Mouse (Mus musculus): ENCODE data around the gene Lpcat2.

Lpcat2 gene

DNA sequence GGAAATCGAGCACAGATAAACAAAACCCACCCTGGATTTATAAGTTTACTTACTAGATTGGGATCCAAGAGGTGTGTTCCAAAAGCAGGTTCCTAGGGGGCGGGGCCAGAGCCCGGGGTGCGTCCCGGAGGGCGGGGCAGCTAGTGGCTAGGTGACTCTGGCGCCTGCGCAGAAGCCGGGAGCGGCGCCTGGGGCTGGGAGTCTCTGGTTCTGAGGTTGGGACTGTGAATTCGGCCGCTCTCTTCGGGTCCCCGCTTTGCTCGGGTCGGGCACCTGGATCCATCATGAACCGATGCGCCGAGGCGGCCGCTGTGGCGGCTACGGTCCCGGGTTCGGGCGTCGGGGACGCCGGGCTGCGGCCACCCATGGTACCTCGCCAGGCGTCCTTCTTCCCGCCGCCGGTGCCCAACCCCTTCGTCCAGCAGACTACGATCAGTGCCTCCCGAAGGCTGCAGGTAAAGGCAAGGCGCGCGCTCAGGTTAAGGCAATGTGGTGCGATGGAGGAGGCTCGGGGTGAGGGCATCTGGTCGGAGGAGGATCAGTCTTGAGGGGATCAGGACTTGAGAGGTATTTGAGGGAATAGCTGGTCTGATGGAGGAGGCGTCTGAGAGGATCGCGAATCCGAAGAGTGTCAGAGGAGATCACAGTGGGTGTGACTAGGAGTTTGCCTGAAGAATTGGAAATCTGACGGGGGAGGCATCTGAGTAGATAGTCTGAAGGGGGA lies at the start of gene Lpcat2:
Gene Lpcat2 (plus strand): TSS at position 169 of the 724 bp plus-strand sequence.
- peak; percentile 89 for DNase-seq (ENCODE audit: low read depth, low spot score)

DNA sequence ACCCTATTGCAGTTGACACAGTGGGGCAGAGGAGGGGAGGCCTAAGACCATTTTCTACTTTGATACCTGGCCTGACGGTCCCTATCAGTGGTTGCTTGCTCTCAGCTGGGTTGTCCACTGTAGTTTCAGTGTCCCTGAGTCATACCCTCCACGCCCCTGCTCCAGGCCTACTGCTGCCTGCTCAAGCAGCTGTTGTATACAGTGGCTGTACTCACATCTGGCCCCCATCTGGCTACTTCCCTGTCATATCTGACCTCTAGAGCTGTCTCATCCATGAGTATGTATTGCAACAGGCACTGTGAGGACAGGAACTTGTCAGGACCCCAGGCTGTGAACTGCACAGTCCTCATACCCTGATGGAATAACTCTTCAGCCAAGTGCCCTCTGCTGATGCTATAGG lies 42.4 kb upstream of the Lpcat2 start:
- DNase-seq (ENCODE audit: low read depth, low spot score): no peak

DNA sequence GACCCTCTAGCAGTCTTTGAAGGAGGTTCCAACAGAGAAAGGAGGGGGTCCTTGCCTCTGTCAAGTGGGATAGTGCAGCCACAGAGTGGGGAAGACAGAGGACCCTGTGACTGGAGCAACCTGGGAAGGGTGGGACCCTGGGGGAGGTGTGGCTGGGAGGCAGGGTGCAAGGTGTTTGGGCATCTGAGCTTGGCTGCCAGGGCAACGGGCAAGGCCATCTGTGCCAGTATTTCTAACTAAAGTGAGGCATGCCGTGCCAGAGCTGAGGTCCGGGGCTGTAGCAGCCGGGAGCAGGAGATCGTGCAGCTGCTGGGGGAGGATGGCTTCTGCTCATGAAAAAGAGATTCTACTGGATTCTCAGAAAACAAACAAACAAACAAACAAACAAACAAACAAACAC lies 39.5 kb upstream of the Lpcat2 start:
- DNase-seq (ENCODE audit: low read depth, low spot score): no peak

DNA sequence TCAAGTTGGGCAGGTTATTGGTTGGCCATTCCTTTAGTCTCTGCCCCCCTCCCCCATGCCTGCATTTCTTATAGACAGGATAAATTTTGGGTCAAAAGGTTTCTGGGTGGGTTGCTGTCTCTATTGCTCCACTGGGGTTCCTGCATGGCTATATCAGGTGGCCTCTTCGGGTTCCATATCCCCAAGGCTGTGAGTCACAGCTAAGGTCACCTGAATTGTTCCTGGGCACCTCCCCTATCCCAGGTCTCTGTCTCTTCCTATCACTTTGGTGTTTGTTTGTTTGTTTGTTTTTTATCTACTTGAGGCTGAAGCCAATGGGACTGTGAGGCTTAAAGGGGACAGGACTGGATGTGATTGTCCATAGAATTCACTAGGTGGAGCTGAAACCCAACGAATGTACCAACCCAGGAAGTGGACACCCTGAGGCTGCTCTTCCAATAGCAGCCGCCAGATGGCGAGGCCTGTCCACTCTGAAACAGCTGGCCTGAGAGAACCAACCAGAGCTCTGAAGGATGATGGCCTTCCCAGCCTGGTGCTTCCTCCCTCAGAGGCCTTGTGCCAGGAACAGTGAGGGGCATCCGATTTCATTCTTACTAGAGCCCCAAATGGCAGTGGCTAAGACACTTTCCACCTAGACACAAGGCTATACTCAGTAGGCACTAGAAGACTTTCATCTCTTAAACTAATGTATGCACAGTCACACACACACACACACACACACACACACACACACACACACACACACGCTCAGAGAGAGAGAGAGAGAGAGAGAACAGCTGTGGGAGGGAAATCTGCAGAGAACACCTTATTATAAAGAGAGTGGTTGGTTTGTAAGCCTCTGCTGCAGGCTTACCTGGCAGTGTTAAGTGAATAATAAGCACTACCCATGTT lies 37.0 kb upstream of the Lpcat2 start:
- peak; percentile 82 for DNase-seq (ENCODE audit: low read depth, low spot score)

DNA sequence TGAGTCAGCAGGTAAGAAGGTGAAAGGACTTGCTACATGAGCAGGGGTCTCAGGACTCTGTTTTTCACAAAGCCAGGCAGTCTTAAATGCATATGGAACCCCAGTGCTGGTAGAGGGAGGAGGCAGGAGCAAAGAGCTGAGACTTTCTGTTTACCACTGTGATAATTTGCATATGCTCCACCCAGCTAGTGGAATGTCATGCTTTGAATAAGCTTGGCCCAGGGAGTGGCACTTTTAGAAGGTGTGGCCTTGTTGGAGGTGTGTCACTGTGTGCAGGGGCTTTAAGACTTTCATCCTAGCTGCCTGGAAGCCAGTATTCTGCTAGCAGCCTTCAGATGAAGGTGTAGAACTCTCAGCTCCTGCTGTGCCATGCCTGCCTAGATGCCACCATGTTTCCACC lies 34.0 kb upstream of the Lpcat2 start:
- DNase-seq (ENCODE audit: low read depth, low spot score): peak; percentile 96

DNA sequence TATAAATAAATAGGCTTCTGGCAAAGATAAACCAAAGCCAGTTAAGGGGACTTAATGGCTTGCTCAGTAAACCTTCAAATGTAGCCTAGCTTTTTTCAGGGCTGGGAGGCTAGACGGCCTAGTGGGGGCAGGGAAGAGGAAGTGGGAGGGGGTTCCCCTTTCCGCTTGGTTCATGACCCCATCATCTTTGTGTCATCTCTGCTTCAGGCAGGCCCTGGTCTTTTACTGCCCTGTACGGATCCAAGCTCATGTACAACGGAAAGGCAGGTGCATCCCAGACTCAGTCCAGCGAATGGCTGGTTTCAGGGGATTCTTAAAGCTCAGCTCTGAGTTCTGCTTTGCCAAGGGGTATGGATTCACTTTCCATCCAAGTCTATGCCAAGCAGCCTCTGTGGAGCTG lies 32.8 kb upstream of the Lpcat2 start:
- no peak for DNase-seq (ENCODE audit: low read depth, low spot score)

DNA sequence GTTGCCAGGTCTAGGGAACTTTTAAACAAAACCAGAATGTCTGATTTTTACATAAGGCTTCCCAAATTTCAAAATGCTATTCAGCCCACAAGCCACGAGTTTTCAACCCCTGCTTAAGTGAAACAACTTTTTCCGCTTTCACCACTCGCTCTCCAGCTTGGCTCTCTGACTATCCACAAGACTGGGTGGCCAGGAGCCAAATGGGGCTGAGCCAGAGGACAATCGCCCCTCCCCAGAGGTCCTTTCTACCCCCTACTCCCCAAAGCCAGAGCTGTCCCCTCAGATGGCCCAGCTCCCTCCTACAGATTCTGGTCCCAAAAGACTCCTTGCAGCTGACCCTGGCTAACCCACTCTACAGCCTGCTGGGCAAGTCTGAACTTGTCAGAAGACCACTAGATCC lies 29.1 kb upstream of the Lpcat2 start:
- DNase-seq (ENCODE audit: low read depth, low spot score): no peak

DNA sequence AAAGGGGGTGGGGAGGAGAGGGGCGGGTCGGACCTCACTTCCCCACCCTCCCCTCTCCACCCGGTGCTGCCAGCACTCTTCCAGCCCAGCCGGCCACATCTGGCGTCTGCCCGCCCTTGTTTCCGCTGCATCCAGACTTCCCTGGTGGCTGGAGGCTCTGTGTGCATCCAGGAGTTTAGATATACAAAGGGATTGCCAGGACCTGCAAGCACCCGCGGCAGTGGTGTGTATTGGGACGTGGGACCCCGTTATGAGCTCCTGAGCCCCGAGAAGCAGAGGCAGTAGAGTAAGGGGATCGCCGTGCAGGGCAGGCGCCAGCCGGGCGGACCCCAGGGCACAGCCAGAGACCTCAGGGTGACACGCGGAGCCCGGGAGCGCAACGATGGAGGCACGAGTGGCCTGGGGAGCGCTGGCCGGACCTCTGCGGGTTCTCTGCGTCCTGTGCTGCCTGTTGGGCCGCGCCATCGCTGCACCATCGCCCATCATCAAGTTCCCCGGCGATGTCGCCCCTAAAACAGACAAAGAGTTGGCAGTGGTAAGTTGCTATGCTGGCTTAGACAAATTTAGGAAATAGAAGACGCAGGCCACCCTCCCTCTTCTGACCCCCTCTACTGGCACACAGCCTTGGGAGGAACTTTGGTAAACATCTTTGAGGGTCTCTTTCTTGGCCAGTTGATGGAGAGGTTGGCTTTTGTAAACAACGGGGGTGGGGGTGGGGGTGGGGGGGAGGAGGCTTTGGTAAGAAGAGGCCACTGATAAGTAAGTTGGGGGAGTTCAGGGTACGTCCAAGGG lies 27.7 kb upstream of the Lpcat2 start, which contains the start of gene Mmp2:
Gene Mmp2 (plus strand): TSS at position 49 of the 792 bp plus-strand sequence.
- peak; percentile 67 for DNase-seq (ENCODE audit: low read depth, low spot score)

DNA sequence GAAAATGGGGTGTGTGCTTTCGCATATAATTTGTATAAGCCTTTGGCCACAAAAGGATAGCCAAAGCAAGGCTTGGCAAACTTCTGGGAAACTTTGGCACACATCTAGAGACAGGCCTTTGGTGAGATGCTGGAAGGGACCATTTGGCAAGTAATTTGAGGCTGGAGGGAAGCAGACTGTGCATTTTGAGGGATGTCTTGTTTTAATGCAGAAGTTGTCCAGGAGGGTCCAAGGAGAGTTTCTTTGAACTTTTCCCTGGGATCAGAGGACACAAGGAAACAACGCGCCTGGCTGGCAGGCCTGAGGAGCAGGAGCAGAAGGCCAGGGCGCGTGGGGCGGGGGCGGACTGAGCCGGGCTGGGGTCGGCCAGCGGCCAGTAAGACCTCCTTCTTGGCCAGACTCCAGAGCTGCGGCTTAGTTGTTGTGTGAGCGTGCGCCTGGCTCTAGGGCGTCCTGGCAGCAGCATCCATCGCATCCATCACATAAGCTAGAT lies 26.8 kb upstream of the Lpcat2 start:
- DNase-seq (ENCODE audit: low read depth, low spot score): no peak

DNA sequence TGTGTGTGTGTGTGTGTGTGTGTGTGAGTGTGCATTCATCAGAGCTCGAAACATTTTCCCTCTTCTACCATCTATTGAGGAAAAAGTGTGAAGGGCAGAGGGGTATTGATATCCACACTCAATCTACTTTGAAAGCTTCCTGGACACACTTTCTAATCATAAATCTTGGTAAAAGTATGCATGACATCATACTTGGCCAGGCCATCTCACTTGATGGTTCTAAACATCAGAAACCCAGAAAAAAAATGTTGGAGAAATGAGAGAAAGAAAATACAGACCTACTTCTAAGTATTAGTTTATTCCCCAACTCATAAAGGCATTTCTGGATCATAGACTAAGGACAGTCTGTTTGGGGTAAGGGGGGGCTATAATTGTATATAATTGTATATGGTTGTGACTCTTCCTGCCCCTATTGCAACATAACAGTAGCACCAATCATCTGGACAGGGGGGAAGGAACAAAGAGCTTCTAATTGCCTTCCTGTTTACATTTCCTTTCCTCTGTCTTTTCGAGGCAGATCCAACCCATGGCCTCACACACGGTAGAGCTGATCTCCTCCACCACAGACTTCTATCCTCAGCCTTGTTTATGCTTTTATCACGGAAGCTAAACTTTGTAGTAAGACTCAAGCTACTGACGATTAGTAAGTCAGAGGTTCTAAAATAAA lies 20.9 kb upstream of the Lpcat2 start:
- no peak for DNase-seq (ENCODE audit: low read depth, low spot score)

DNA sequence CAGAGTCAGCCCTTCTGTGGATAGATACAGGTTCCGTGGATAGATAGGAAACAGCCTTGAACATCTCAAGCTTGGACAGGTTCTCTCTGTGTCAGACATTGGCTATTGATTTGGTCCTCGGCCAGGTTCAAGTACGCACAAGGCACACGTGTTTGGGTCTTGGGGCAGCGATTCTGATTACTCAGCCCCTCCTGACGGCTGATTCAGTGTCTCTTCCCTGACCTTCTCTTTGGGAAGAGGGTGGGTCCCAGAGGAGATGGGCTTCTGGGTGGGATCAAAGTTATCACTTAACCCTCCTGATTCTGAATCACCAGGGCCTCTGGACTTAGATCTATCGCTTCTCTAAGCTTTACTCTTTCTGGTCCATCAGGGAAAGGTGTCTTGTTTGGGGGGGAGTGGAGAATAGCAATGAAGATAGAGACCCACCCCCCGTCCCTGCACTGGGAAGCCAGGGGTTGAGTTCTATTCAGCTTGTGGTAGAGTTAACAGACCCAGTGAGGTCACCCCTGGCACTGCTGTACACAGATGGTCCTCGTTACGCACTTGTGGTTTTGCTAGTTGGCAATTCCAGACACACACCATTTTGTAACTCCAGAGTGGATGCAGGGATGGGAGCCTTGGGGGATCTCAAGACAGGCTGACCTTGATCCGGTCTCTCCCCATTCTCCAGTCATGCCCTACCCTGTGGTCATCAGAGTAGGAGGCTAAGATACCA lies 20.2 kb upstream of the Lpcat2 start:
- no peak for DNase-seq (ENCODE audit: low read depth, low spot score)

DNA sequence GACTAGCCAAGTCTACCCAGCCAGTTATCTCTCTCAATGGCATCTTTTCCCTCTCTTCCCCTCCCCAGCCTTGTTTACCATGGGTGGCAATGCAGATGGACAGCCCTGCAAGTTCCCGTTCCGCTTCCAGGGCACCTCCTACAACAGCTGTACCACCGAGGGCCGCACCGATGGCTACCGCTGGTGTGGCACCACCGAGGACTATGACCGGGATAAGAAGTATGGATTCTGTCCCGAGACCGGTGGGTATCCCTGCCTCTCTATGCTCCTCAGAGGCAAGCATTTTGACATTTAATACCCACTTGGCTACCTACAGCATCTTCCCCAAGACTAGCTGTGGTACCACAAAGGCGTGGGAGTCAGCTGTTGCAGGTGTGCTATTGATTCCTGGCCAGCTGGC lies 19.2 kb upstream of the Lpcat2 start:
- no peak for DNase-seq (ENCODE audit: low read depth, low spot score)

DNA sequence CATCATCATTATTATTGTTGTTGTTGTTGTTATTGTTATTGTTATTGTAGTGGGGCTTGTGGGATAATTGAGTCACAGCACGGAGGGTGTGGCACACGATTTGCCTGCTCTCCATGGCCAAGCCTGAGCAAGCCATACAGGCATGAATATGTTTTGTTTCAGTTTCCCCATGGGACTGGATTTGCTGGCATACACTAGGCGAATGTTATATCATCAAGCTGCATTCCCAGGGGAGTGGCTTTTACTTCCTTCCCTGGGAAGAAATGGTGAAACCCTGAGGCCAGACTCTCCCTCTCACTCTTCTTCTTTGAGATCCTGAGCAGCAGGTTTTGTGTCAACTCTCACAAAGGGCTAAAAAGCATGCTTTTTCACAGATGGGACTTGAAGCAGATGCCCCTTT lies 16.5 kb upstream of the Lpcat2 start:
- no peak for DNase-seq (ENCODE audit: low read depth, low spot score)

DNA sequence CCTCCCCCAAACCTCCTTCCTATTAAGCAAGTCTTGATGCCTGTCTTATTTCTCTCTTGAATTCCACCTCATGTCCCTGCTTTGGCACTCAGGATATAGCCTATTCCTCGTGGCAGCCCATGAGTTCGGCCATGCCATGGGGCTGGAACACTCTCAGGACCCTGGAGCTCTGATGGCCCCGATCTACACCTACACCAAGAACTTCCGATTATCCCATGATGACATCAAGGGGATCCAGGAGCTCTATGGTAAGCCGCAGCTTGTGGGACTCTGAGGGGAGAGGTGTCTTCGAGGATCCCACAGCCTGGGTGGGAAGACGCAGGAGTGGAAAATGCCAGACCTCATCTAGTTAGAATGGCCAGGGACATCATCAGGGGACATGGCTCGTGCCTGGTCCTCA lies 16.0 kb upstream of the Lpcat2 start:
- DNase-seq (ENCODE audit: low read depth, low spot score): no peak

DNA sequence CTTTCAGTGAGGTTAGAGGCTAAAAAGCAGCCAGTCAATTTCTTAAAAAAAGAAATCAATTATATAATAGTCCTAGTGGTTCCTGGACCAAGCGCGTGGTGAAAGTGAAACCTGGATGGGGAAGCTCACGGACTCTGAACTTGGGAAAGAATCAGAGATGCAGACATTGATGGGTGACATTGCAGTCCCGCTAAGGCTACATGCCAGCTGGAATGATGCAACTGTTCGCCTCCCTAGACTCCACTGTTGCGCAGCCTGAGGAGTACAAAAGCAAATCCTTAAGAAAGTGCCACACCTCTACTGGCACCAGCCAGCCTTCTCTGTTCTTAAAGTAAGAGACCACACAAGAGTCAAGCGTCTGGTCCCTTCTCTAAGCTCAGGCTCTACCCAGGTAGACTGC lies 15.3 kb upstream of the Lpcat2 start:
- DNase-seq (ENCODE audit: low read depth, low spot score): no peak

DNA sequence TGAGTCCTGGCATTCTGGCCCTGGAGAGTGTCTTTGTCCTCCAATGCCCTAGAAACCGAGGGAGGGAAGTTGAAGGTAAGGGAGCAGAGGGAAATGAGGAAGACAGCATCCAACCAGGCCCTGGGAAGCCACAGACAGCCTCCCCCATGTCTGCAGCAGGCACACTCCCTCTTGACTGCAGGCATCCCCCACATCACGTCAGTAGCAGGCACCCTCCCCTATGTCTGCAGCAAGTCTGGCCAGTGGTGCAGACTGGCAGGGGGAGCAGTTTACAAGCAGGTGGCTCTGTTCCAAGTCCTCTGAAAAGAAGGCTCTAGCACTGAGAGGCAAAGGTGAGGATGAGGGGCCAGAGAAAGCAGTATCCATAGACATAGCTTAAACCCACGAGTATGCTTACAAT lies 8.5 kb upstream of the Lpcat2 start:
- no peak for DNase-seq (ENCODE audit: low read depth, low spot score)

DNA sequence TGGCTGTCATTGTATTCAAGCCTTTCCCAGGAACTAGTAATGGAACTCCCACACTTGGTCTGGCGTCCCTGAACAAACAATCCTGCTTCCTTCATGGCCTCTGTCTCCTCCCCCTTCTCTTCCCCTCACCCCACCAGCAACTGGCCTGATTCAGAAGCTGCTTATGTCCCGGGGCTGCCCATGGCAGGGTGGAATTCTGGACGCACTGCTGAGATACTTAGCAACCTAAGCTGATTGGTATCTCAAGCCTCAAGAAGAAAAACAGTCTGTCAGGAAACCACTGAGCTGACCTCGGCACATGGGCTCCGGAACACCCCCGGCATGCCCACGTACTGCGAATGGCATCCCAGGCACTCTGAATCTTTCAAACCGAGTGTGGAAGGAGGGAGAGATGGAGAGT lies 7.8 kb upstream of the Lpcat2 start:
- DNase-seq (ENCODE audit: low read depth, low spot score): no peak

DNA sequence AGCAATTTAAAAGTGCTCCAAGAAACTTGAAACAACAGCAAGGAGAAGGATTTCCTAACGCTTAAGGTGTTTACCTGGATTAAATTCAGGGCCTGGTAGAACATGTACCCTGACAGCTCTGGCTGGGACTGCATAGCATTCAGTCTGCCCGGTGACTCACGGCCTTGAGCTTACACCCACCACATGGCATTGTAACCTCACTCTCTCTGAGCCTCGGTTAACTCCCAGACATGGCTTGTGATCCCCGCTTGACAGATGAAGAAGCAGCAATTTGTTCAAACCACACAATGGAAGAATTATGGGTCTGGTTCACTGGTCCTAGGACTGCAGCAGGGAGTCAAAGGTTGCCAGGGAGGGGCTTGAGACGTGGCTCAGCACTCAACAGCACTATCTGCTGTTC lies 5.9 kb upstream of the Lpcat2 start:
- peak; percentile 19 for DNase-seq (ENCODE audit: low read depth, low spot score)

DNA sequence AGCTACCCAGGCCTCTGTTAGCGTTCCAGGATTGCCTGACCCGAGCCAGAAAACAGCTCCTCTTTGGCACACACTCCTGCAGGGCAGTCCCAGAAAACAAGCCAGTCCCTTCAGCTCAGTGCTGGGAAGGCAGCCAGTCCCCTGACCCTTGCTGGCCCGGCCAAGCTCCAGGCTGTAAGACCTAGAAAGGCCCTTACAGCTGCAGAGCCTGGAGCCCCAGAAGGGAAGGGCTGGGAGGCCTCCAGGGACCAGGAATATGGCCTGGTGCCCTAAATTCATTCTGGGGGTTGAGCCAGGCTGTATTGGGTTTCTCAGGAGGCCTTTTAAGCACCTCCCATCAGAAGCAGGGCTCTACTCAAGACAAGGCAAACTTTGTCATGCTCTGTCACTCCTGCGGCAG lies 4.9 kb upstream of the Lpcat2 start:
- DNase-seq (ENCODE audit: low read depth, low spot score): no peak

DNA sequence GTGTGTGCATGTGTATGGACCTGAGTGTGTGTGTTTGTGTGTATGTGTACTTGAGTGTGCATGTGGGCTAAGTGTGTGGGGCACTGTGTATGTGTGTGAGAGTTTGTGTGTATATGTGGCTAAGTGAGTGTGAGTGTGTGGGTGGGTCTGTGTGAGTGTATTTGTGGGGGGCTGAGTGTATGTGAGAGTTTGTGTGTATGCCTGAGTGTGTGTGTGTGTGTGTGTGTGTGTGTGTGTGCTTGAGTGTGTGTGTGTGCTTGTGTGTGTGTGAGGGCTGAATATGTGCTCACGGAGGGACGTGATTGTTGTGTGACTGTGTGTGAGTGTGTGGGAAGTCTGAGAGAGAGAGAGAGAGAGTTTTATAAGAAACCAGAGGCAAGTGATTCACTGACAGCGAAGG lies 3.8 kb upstream of the Lpcat2 start:
- no peak for DNase-seq (ENCODE audit: low read depth, low spot score)
